Mouse (Mus musculus): ENCODE data around the gene Fam169a.

GRCm38 (mm10) chr13:97180113-97180828, 113.2 kb downstream of the Fam169a start:
- TF ChIP-seq CTCF (IDR thresholded peaks at IDR 0.05; ENCODE audit: control insufficient read depth, insufficient read depth, low read length) = no peak
- TF ChIP-seq POLR2A (IDR thresholded peaks at IDR 0.05; ENCODE audit: borderline replicate concordance, control insufficient read depth, low read depth, low read length) = no peak

Data from bone marrow, adult 2 months (tissue).